Mouse (Mus musculus): ENCODE data around the gene Samd4.

Gene Samd4

DNA sequence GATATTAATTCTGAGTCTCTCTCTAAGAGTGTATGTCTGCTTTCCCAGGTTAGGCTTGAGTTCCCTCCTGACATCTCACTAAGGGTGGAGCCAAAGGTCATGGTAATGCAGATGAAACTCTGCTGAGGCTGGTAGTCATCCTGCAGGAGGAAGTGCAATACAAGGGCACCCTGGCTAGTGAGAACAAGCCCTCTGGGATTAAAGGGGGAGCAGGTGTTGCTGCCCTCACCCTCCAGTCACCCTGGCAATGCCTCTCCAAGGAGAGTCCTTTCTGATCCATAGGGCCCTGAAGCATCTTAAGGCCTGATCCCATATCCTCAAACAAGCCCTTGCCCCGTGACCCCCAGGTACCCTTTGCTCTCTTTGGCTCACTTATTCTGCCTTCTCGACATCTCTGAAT, 72.5 kb downstream of the Samd4 start:
- DNase-seq (ENCODE audit: low read depth, low spot score), result no peak

DNA sequence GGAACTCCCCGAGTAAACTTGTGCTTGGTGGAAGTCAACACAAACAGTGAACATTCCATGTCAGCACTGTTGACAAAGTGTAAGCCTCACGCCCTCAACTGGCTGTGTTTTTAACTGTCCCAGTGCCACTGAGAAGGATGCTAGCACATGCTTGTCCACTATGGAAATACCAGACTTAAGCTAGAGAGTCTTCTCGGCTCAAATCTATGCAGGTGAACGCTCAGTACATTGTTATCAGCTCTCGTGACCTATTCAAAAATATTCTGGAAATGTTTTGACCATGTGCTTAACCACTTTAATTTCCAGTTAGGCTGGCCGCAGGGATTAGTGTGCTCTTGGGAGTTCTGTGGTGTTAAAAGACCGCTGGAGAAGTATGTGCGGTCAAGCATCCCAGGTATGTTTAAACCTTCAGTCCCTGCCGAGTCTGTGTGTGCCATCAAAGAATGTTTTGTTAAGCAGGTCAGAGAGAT, 73.0 kb downstream of the Samd4 start:
- no peak for DNase-seq (ENCODE audit: low read depth, low spot score)

GRCm38 (mm10) chr14:46956121-46956520, 73.5 kb downstream of the Samd4 start:
- DNase-seq (ENCODE audit: low read depth, low spot score), result no peak

- no peak for DNase-seq (ENCODE audit: low read depth, low spot score)
Observed at GRCm38 (mm10) chr14:46959166-46959721, 76.6 kb downstream of the Samd4 start.

DNA sequence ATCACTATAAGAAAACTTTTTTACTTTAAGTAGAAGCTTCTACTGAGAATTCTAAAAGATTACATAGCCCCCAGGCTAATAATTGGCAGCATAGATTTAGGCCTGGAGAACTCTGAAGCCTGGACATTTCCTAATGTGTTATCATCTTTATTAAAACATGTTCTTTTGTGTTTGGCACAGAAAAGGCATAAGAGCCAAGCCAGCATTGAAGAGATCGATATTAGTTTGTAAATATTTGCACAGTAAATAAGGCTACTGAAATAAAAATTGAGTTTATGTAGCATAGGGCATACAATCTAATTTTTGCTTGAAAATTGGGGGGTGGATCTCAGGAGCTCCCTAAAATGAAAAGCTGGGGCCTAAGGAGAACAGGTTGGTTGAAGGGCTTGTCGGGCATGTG, 77.2 kb downstream of the Samd4 start:
- DNase-seq (ENCODE audit: low read depth, low spot score), result no peak

DNA sequence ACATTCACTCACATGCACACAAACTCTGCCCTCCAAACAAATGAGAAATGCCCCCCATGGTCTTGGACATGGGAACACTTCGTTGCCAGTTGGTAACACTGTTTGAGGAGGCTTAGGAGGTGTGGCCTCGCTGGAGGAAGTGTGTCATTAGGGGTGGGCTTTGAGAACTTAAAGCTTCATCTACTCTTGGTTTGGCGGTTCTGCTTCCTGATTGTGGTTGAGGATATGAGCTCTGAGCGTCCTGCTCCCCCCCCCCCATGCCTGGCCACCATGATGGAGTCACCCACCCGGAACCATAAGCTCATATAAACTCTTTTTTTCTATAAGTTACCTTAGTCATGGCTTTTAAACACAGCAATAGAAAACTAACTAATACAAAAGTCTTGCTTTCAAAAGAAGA, 80.2 kb downstream of the Samd4 start:
- DNase-seq (ENCODE audit: low read depth, low spot score), result no peak

DNA sequence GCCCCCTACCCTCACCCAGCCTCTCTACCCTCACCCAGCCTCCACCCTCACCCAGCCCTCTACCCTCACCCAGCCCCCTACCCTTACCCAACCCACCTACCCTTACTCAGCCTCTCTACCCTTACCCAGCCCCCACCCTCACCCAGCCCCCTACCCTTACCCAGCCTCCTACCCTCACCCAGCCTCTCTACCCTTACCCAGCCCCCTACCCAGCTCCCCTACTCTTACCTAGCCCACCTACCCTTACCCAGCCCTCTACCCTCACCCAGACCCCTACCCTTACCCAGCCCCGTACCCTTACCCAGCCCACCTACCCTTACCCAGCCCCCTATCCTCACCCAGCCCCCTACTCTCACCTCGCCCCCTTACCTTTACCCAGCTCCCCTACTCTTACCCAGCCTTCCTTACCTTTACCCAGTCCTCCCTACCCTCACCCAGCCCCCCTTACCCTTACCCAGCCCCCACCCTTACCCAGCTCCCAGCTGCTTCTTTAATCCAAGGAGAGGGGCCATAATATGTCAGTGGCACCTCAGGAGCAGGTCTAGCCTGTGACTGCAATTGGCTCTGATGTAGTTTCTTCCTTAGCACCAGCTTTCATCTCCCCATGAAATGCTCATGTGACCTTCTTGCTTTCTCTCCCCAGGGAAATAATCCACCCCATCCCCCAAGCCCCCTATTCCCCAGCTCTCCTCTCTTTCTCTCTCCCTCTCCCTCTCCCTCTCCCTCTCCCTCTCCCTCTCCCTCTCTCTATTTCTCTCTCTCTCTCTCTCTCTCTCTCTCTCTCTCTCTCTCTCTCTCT, 81.6 kb downstream of the Samd4 start:
- no peak for DNase-seq (ENCODE audit: low read depth, low spot score)

DNA sequence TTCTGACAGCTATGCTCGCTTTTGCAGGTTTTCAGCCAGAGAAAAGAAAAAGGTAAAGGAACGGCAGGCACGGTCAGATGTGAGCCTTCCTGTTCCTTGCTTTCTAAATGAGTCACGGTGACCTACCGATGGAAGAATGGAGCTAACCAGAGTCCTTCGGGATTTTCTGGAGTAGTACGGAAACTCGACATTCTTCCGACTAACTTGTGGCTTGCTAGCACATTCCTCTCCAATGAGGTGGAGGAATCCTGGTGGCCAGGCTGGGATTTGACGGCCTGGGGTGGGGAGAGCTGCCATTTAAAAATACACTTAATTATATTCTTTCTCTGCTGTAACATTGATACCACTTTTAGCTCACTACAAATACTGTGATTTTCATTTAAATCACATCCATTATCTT, 83.6 kb downstream of the Samd4 start:
- DNase-seq (ENCODE audit: low read depth, low spot score), result no peak

DNA sequence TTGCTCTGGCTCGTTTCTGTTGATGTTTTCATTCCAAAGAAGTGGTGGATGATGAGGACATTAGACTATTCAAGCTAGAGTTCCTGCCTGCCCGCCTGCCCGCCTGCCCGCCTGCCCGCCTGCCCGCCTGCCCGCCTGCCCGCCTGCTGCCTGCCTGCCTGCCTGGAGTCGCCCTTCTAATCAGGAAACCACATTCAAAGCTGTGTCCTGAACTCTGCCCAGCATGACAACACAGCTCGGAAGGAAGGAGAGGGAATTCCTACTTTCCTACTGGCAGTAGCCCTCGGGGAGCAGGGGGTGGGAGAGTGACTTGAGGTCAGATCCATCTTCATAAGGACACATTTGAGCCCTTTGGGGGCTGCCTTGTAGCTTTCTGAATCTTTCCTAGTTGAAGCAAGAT, 85.4 kb downstream of the Samd4 start:
- DNase-seq (ENCODE audit: low read depth, low spot score), result no peak

DNA sequence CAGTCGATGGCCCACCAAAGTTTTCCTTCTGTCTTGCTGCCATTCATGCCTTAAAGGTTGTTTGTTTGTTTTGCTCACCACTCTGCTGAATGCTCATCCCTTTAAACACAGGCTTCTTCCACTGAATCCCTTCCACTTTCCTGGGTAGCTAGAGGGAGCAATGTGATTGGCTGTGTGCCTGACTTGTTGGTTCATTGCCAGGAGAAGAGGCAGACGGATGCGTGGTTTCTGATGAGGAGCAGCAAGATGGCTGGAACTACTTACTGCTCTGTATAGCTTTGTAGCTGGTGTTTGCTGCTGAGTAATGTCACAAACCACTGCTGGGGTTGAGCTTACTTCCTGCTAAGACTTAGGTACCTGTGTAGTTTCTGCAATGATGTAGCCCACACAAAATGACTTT, 88.0 kb downstream of the Samd4 start:
- DNase-seq (ENCODE audit: low read depth, low spot score), result no peak

GRCm38 (mm10) chr14:46971802-46972201, 89.1 kb downstream of the Samd4 start:
- no peak for DNase-seq (ENCODE audit: low read depth, low spot score)

DNA sequence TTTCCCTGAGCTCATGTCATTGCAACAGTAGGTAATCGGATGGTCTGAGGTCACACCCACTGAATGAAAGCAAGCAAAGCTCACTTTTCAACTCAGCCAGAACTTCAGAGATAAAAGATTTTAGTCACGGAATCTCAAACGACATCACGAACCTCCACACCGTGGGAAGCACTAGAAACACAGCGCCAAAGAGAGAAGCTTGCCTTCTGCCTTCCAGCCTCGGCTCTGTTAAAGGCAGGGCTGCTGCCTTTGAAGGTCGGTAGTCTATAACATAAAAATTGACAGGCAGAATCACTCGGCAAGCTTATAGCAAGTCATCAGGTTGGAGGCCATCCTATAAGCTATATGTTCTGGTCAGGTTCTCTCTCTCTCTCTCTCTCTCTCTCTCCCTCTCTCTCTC, 92.2 kb downstream of the Samd4 start:
- DNase-seq (ENCODE audit: low read depth, low spot score), result no peak

DNA sequence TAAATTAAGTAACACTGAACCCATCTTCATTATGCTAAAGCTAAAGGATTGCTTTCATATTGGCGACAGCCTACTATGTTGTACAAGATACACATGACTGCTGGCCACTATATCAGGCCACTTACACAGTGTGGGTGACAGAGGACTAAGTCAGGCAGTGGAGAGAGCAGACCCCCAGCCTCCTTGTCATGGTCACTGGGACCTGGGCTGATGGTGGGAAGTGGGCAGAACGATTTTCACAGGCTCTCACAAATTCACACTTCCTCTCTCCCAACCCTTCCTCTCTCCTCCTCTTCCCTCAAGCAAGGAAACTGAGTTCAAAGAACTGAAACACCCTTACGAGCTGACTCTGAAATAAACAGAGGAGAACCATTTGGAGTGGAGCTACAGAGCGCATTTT, 93.3 kb downstream of the Samd4 start:
- no peak for DNase-seq (ENCODE audit: low read depth, low spot score)

GRCm38 (mm10) chr14:46976712-46977111, 94.1 kb downstream of the Samd4 start:
- DNase-seq (ENCODE audit: low read depth, low spot score), result no peak

GRCm38 (mm10) chr14:46977660-46978059, 95.0 kb downstream of the Samd4 start:
- no peak for DNase-seq (ENCODE audit: low read depth, low spot score)

DNA sequence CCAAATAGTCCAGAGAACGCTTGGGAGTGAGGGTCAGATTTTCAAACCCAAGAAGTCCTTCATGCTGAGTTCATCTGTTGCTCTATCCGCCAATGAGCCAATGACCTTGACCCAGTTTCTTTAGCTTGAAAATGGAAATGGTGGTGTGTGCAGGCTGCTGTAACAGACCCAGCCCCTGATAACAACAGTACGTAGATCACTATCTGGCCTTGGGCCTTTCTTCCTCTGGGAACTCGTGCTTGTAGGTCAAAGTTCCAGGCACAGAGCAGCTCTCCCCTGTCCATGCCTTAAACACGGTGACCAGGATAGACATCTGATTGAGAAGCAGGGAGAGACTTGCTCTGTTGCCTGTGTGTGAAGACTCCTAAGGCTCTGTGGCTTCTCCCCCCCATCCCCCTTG, 96.5 kb downstream of the Samd4 start:
- no peak for DNase-seq (ENCODE audit: low read depth, low spot score)

DNA sequence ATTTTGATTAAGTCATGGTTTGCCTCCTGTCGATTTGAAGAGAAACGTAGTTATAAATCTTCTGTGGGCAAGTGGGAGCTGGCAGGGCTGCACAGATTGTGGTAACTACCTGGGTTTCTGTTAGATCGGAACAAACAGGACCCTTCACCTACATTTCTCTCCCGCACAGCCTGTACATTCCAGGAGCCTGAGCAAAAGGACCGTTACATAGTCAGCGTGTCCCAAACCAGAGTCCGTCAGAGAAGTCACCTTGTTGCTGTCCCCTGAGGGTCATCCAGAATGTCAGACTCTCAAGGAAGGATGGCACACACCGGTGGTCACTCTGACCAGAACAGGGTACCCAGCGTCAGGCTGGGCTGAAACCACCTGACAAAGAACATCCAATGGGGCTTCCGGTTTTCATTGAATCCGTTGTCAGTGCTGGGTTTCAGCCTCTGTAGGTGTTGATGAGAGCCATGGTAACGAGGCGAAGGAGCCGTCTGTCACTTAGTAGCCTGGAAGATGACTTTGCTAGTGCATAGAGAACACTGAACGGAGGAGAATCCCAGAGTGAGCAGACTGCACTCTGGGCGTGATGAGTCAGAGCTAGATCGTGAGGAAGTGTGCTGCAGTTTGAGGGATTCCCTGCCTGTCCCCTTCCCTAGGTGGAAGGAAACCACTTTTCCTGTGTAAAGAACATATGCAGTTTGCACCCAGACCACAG, 98.2 kb downstream of the Samd4 start:
- peak; percentile 2 for DNase-seq (ENCODE audit: low read depth, low spot score)

- no peak for DNase-seq (ENCODE audit: low read depth, low spot score)
Observed at GRCm38 (mm10) chr14:46982106-46982505, 99.5 kb downstream of the Samd4 start.

- DNase-seq (ENCODE audit: low read depth, low spot score), result no peak
Observed at GRCm38 (mm10) chr14:46984542-46985125, 102.0 kb downstream of the Samd4 start.

- no peak for DNase-seq (ENCODE audit: low read depth, low spot score)
Observed at GRCm38 (mm10) chr14:46989694-46990093, 107.0 kb downstream of the Samd4 start.

GRCm38 (mm10) chr14:46990450-46990849, 107.8 kb downstream of the Samd4 start:
- no peak for DNase-seq (ENCODE audit: low read depth, low spot score)

DNA sequence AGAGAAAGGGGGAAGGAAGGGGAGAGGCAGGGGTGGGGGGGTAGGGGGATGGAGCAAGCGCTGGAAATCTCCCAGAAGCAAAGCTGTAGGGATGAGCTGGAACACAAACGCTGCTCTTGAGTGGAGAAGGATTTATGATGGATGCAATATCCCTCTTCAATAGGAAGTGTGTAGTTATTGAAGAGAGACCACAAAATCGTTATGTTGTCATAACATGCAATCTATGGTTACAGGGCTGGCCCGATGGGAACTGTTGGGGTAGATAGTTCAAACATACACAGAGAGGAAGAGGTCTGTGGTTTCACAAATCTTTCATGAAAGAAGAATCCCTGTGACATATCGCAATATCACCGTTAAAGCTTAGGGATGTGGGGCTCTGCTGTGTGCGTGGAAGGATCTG, 112.0 kb downstream of the Samd4 start:
- DNase-seq (ENCODE audit: low read depth, low spot score), result no peak

Data from CD4-positive, CD25-positive, alpha-beta regulatory T cell, adult 2 months (primary cell).